Mouse (Mus musculus) liver, embryonic 15.5 days (tissue): ENCODE measurements around the gene Lsm2. TPM values are rescaled to one million over a fixed set of nuclear protein-coding genes. Genes with fewer than 3 reads are reported as not detected.

Experiments used
- polyA plus RNA-seq: library from polyadenylated mRNA; unstranded; fragments of >200 nt; fragmentation: Nextera tagmentation; extraction: Ambion mirVana; gene quantifications from 2 replicates; pipeline ENCODE4 v1.2.1, GENCODE M21; 2015

Gene Lsm2
- polyA plus RNA-seq, 1 experiment from 2014 or later = 120 TPM

Other genes with a start within 250 kb of the Lsm2 start
- 9.8 and 17.1 TPM in 2 replicates for gene C4b, start 238.0 kb upstream of the Lsm2 start, polyA plus RNA-seq
- 0.24 and 0.50 TPM in 2 replicates for gene Cyp21a1, start 177.3 kb upstream of the Lsm2 start, polyA plus RNA-seq
- gene Stk19, start 144.9 kb upstream of the Lsm2 start, polyA plus RNA-seq = 12.0 and 14.1 TPM in 2 replicates
- 29.8 and 31.2 TPM in 2 replicates for gene Dxo, start 144.8 kb upstream of the Lsm2 start, polyA plus RNA-seq
- gene Skiv2l, start 131.7 kb upstream of the Lsm2 start, polyA plus RNA-seq = 24.5 and 29.2 TPM in 2 replicates
- gene Nelfe, start 131.5 kb upstream of the Lsm2 start, polyA plus RNA-seq = 45.6 and 46.7 TPM in 2 replicates
- 281 and 374 TPM in 2 replicates for gene Cfb, start 119.3 kb upstream of the Lsm2 start, polyA plus RNA-seq
- 0.41 and 0.64 TPM in 2 replicates for gene Zbtb12, start 102.4 kb upstream of the Lsm2 start, polyA plus RNA-seq
- gene Gm20547, start 99.8 kb upstream of the Lsm2 start, polyA plus RNA-seq = 0.07 TPM in 1 of 2 replicates, not detected in the other
- gene C2, start 83.6 kb upstream of the Lsm2 start, polyA plus RNA-seq = 25.2 and 26.5 TPM in 2 replicates
- 14.6 and 15.1 TPM in 2 replicates for gene Ehmt2, start 83.4 kb upstream of the Lsm2 start, polyA plus RNA-seq
- gene Slc44a4, start 67.4 kb upstream of the Lsm2 start, polyA plus RNA-seq = 3.0 and 3.1 TPM in 2 replicates
- 17.1 and 19.8 TPM in 2 replicates for gene Neu1, start 50.6 kb upstream of the Lsm2 start, polyA plus RNA-seq
- gene Hspa1b, start 22.6 kb upstream of the Lsm2 start, polyA plus RNA-seq = 0.06 and 0.14 TPM in 2 replicates
- gene Gm20481, start 11.9 kb upstream of the Lsm2 start, polyA plus RNA-seq = 0.32 TPM in 1 of 2 replicates, not detected in the other
- gene Hspa1a, start 9.7 kb upstream of the Lsm2 start, polyA plus RNA-seq = 0.96 and 1.6 TPM in 2 replicates
- 0.25 and 0.31 TPM in 2 replicates for gene Hspa1l, start 9.2 kb upstream of the Lsm2 start, polyA plus RNA-seq
- gene Vars, start 19.1 kb downstream of the Lsm2 start, polyA plus RNA-seq = 99.0 and 133 TPM in 2 replicates
- 0.09 and 0.12 TPM in 2 replicates for gene Vwa7, start 34.7 kb downstream of the Lsm2 start, polyA plus RNA-seq
- 2.2 and 2.3 TPM in 2 replicates for gene Sapcd1, start 46.2 kb downstream of the Lsm2 start, polyA plus RNA-seq
- 3.4 and 4.3 TPM in 2 replicates for gene Msh5, start 64.9 kb downstream of the Lsm2 start, polyA plus RNA-seq
- gene Clic1, start 68.1 kb downstream of the Lsm2 start, polyA plus RNA-seq = 120 and 122 TPM in 2 replicates
- gene Ddah2, start 77.2 kb downstream of the Lsm2 start, polyA plus RNA-seq = 18.6 and 22.8 TPM in 2 replicates
- 0.21 and 0.40 TPM in 2 replicates for gene Ly6g6c, start 83.5 kb downstream of the Lsm2 start, polyA plus RNA-seq
- 3.2 and 4.4 TPM in 2 replicates for gene Mpig6b, start 84.3 kb downstream of the Lsm2 start, polyA plus RNA-seq
- 0.12 and 0.26 TPM in 2 replicates for gene Ly6g6e, start 95.0 kb downstream of the Lsm2 start, polyA plus RNA-seq
- 0.41 and 0.70 TPM in 2 replicates for gene Ly6g6d, start 96.2 kb downstream of the Lsm2 start, polyA plus RNA-seq
- 5.1 and 7.0 TPM in 2 replicates for gene Ly6g6f, start 103.7 kb downstream of the Lsm2 start, polyA plus RNA-seq
- gene Abhd16a, start 107.4 kb downstream of the Lsm2 start, polyA plus RNA-seq = 50.0 and 53.2 TPM in 2 replicates
- gene Ly6g5c, start 126.4 kb downstream of the Lsm2 start, polyA plus RNA-seq = not detected in 2 replicates
- 0.23 and 0.24 TPM in 2 replicates for gene Ly6g5b, start 133.6 kb downstream of the Lsm2 start, polyA plus RNA-seq
- gene Gpank1, start 139.6 kb downstream of the Lsm2 start, polyA plus RNA-seq = 12.8 and 15.5 TPM in 2 replicates
- gene Csnk2b, start 140.2 kb downstream of the Lsm2 start, polyA plus RNA-seq = 125 TPM in 2 replicates
- 2.2 and 2.5 TPM in 2 replicates for gene D17H6S53E, start 144.5 kb downstream of the Lsm2 start, polyA plus RNA-seq
- gene Apom, start 150.2 kb downstream of the Lsm2 start, polyA plus RNA-seq = 853 and 907 TPM in 2 replicates
- 19.3 and 20.0 TPM in 2 replicates for gene Bag6, start 153.3 kb downstream of the Lsm2 start, polyA plus RNA-seq
- gene Prrc2a, start 183.0 kb downstream of the Lsm2 start, polyA plus RNA-seq = 46.9 and 52.2 TPM in 2 replicates
- 20.5 and 22.2 TPM in 2 replicates for gene Aif1, start 194.2 kb downstream of the Lsm2 start, polyA plus RNA-seq
- 40.1 and 40.2 TPM in 2 replicates for gene Lst1, start 206.6 kb downstream of the Lsm2 start, polyA plus RNA-seq
- gene Ltb, start 212.6 kb downstream of the Lsm2 start, polyA plus RNA-seq = 1.2 and 2.0 TPM in 2 replicates
- 0.31 and 0.36 TPM in 2 replicates for gene Tnf, start 220.1 kb downstream of the Lsm2 start, polyA plus RNA-seq
- gene Lta, start 223.5 kb downstream of the Lsm2 start, polyA plus RNA-seq = 0.06 TPM in 1 of 2 replicates, not detected in the other
- 0.24 TPM in 1 of 2 replicates, not detected in the other for gene Gm16181, start 239.0 kb downstream of the Lsm2 start, polyA plus RNA-seq